In the genomic region with DNA sequence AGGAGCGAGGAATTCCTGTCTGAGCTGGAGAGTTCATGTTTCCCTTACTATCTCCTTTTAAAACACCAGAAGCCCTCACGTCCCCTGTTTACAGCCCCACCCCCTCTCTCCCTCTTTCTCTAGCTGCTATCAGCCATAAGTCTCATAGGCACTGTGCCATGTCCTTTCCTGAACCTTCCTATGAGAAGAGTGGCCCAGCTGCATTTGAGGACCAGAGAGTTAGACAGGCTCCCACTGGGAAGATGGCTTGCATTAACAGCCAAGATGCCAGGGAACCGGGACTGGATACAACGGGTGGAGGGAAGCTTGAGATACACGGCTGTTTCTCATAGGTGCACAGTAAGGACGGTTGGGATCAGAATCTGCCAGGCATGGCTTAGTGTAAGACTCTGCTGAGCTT, we compare ENCODE assay signal across 26 mouse cellular contexts. TPM values are rescaled to one million over a fixed set of nuclear protein-coding genes. Genes with fewer than 3 reads are reported as not detected.
A peak's percentile ranks its signal among the peaks of the same experiment; 100 is the strongest.
DNase-seq lines count a peak whose midpoint lies in the region; ATAC-seq and TF ChIP-seq lines count a peak whose summit lies in the region.
"Had no signal": no experiment of that assay in that cellular context is flagged by ENCODE, and none has a peak within 500 bp of the region (broad histone marks: within the 10 kb centered on the region; RNA-seq: fewer than 3 reads in every experiment).

No protein-coding gene starts in this region.

- TF ChIP-seq CTCF in hindbrain, postnatal 0 days (IDR thresholded peaks at IDR 0.05; ENCODE audit: low read depth), result no peak

- no peaks in the 10 kb centered on the region for H3K27me3 ChIP-seq in hindbrain, postnatal 0 days (ENCODE audit: insufficient read depth, low read length)
- no peaks in the 10 kb centered on the region for H3K27me3 ChIP-seq in hindbrain, embryonic 12.5 days
- H3K27me3 ChIP-seq: CH12.LX had no signal

- intact Hi-C loops in left cerebral cortex, postnatal 4 days (cut with DNase I), result no loop called here

- no peaks in the 10 kb centered on the region for H3K4me1 ChIP-seq in hindbrain, postnatal 0 days (ENCODE audit: insufficient read depth, low read length)
- no peaks in the 10 kb centered on the region for H3K4me1 ChIP-seq in hindbrain, embryonic 12.5 days

- no peak overlapping the region for H3K9ac ChIP-seq in hindbrain, postnatal 0 days (replicated peaks; ENCODE audit: low read length)
- H3K9ac ChIP-seq in hindbrain, embryonic 12.5 days, result no peak overlapping the region

- no peak overlapping the region for H3K4me2 ChIP-seq in hindbrain, postnatal 0 days (ENCODE audit: low read depth, low read length)
- H3K4me2 ChIP-seq in hindbrain, embryonic 12.5 days (replicated peaks), result no peak overlapping the region

- 69% methylated on average over 6 of the region's 6 CpGs for WGBS in hindbrain, postnatal 0 days
- 87% methylated on average over 6 of the region's 6 CpGs for WGBS in hindbrain, embryonic 12.5 days

- no peak overlapping the region for H3K27ac ChIP-seq in hindbrain, postnatal 0 days
- no peak overlapping the region for H3K27ac ChIP-seq in hindbrain, embryonic 12.5 days

- no peak overlapping the region for H3K4me3 ChIP-seq in hindbrain, postnatal 0 days (ENCODE audit: low read length)
- H3K4me3 ChIP-seq in hindbrain, embryonic 12.5 days, result no peak overlapping the region

- peak; percentile 63 to 65 for DNase-seq in cerebellum, postnatal 10 days
- no peak for DNase-seq in cerebellum, adult 11-12 months
- peak; percentile 30 for DNase-seq in hindbrain, postnatal 0 days (ENCODE audit: low spot score)
- DNase-seq in left cerebral cortex, postnatal 4 days, result peak; percentile 22
- no peak for DNase-seq in left cerebral cortex, adult 11 months (ENCODE audit: low spot score)
- DNase-seq: adrenal gland, adult 2 months; adrenal gland, adult 8-10 months; adrenal gland, postnatal 10 days; adrenal gland, postnatal 14 days; adrenal gland, postnatal 25 days; adrenal gland, postnatal 36 days; B cell, adult 2 months; cerebellum, adult 11 months; cerebellum, adult 18-20 months; cerebellum, adult 2 months had no signal

- H3K36me3 ChIP-seq in hindbrain, postnatal 0 days (ENCODE audit: insufficient read depth, low read length), result no peaks in the 10 kb centered on the region
- no peaks in the 10 kb centered on the region for H3K36me3 ChIP-seq in hindbrain, embryonic 12.5 days
- H3K36me3 ChIP-seq: G1E had no signal

- no peak for ATAC-seq in hindbrain, postnatal 0 days
- no peak for ATAC-seq in hindbrain, embryonic 12.5 days (ENCODE audit: low FRiP score)
- ATAC-seq: activated CD4-positive, CD25-positive, alpha-beta regulatory T cell, adult 4 months; CD4-positive, CD25-positive, alpha-beta regulatory T cell, adult 4 months; Patski had no signal

- H3K9me3 ChIP-seq in hindbrain, postnatal 0 days (ENCODE audit: low read length), result no peaks in the 10 kb centered on the region
- H3K9me3 ChIP-seq in hindbrain, embryonic 12.5 days (replicated peaks), result no peaks in the 10 kb centered on the region
- H3K9me3 ChIP-seq: G1E had no signal

RNA-seq across cellular contexts. Expression of gene Nme9, which starts 13.6 kb away (rescaled TPM):
- total RNA-seq in hindbrain, postnatal 0 days (2014; rRNA removed), result 1.0 TPM in 1 of 2 replicates, not detected in the other
- 0.64 and 0.82 TPM in 2 replicates for polyA plus RNA-seq in hindbrain, postnatal 0 days (2015; fragmentation: Nextera tagmentation; extraction: Ambion mirVana)
- polyA plus RNA-seq in hindbrain, embryonic 12.5 days (2016; fragmentation: Nextera tagmentation; extraction: Ambion mirVana), result 0.83 and 1.4 TPM in 2 replicates
- total RNA-seq in left cerebral cortex, postnatal 4 days (2021), result under 1 TPM in 1 of 2 experiments, not detected in 1; 0.48 TPM
- total RNA-seq: adrenal gland, adult 18-20 months; adrenal gland, adult 2 months; adrenal gland, adult 8-10 months; adrenal gland, postnatal 10 days; adrenal gland, postnatal 14 days; adrenal gland, postnatal 25 days; adrenal gland, postnatal 36 days; adrenal gland, postnatal 4 days; CH12.LX; ES-E14; G1E had no signal
- polyA plus RNA-seq: activated CD4-positive, CD25-positive, alpha-beta regulatory T cell, adult 4 months; adrenal gland, adult 2 months; C2C12; CD4-positive, CD25-positive, alpha-beta regulatory T cell, adult 4 months; G1E; Patski had no signal

RNA-seq across cellular contexts. Expression of gene Mras, which starts 27.7 kb away (rescaled TPM):
- 75.5 and 95.2 TPM in 2 replicates for total RNA-seq in hindbrain, postnatal 0 days (2014; rRNA removed)
- 66.9 and 74.0 TPM in 2 replicates for polyA plus RNA-seq in hindbrain, postnatal 0 days (2015; fragmentation: Nextera tagmentation; extraction: Ambion mirVana)
- 28.1 and 36.2 TPM in 2 replicates for polyA plus RNA-seq in hindbrain, embryonic 12.5 days (2016; fragmentation: Nextera tagmentation; extraction: Ambion mirVana)
- total RNA-seq in left cerebral cortex, postnatal 4 days (2021), result 10 to 100 TPM; 66.3 to 72.2 TPM
- total RNA-seq: MEL had no signal
- polyA plus RNA-seq: activated CD4-positive, CD25-positive, alpha-beta regulatory T cell, adult 4 months; CD4-positive, CD25-positive, alpha-beta regulatory T cell, adult 4 months had no signal

Comparison
In these comparisons a context has a peak if more than half of its experiments do, and no peak if none do; other contexts are left out.
1. DNase-seq: peak in cerebellum, postnatal 10 days (2 of 2), hindbrain, postnatal 0 days (single experiment) and left cerebral cortex, postnatal 4 days (single experiment); none in cerebellum, adult 11-12 months (single experiment) and left cerebral cortex, adult 11 months (single experiment).